Mouse (Mus musculus) ES-E14 (cell line): ENCODE measurements around the gene Cela3b.

Experiments
- CHD2 ChIP-seq: IDR thresholded peaks from 2 replicates; pipeline ENCODE4 v1.6.1; 2014; ENCODE audit warnings: mild to moderate bottlenecking, low read depth, low read length, inconsistent platforms
- HCFC1 ChIP-seq: IDR thresholded peaks from 2 replicates; pipeline ENCODE4 v1.6.1; 2012; ENCODE audit warnings: low read length, inconsistent platforms, borderline replicate concordance; ENCODE audit not compliant: insufficient read depth
- ZC3H11A ChIP-seq: IDR thresholded peaks from 2 replicates; pipeline ENCODE4 v1.6.1; 2012; ENCODE audit warnings: low read depth, mild to moderate bottlenecking, inconsistent platforms, low read length, borderline replicate concordance
- ZNF384 ChIP-seq: IDR thresholded peaks from 2 replicates; pipeline ENCODE4 v1.6.1; 2012; ENCODE audit warnings: low read depth, low read length, inconsistent platforms

- TF ChIP-seq CHD2 (no peak), HCFC1 (no peak), ZNF384 (no peak), ZC3H11A (no peak)
These were observed 34.9 kb upstream of the Cela3b start for GRCm38 (mm10) chr4:137465125-137465787.
